Mouse (Mus musculus) MEL (cell line): ENCODE data around the gene Nlrp6. TPM values are rescaled to one million over a fixed set of nuclear protein-coding genes. Genes with fewer than 3 reads are reported as not detected.

Experiments used
- DNase-seq: peaks from one replicate; pipeline ENCODE4 v3.0.0; 2011; ENCODE audit warnings: low read depth, low spot score
- H3K27ac ChIP-seq: 2 replicates; pipeline ENCODE4 v1.5.1; 2012; ENCODE audit warnings: low read depth, mild to moderate bottlenecking, control low read depth, low read length, moderate library complexity; ENCODE audit not compliant: control insufficient read depth
- H3K27me3 ChIP-seq, 2 experiments: fragments of 150-350 bp in 1 of 2; sonication (generic) in 1 of 2; 2 replicates each; pipeline ENCODE4 v1.6.1; 2012; ENCODE audit warnings: low read length in 2 of 2, mild to moderate bottlenecking in 2 of 2, improper control_type of control experiment in 1 of 2, moderate library complexity in 1 of 2; ENCODE audit not compliant: insufficient read depth in 2 of 2, control insufficient read depth in 1 of 2
- H3K36me3 ChIP-seq, 2 experiments: 2 replicates each; pipeline ENCODE4 v1.6.1; 2012 to 2014; ENCODE audit warnings: low read length in 2 of 2, improper control_type of control experiment in 1 of 2, inconsistent platforms in 1 of 2, mild to moderate bottlenecking in 1 of 2; ENCODE audit not compliant: insufficient read depth in 2 of 2, control insufficient read depth in 1 of 2
- H3K4me1 ChIP-seq, 2 experiments: fragments of 150-350 bp in 1 of 2; sonication (generic) in 1 of 2; 2 replicates each; pipeline ENCODE4 v1.6.1; 2012; ENCODE audit warnings: low read length in 2 of 2, improper control_type of control experiment in 1 of 2, mild to moderate bottlenecking in 1 of 2; ENCODE audit not compliant: insufficient read depth in 2 of 2, control insufficient read depth in 1 of 2
- H3K4me3 ChIP-seq, 2 experiments: fragments of 150-350 bp in 1 of 2; sonication (generic) in 1 of 2; 2 replicates each; pipeline ENCODE4 v1.5.1; 2012; ENCODE audit warnings: low read depth in 2 of 2, low read length in 2 of 2, mild to moderate bottlenecking in 2 of 2, moderate library complexity in 2 of 2, control low read depth in 1 of 2, improper control_type of control experiment in 1 of 2; ENCODE audit not compliant: control insufficient read depth in 1 of 2, insufficient read depth in 1 of 2
- H3K79me2 ChIP-seq: 2 replicates; pipeline ENCODE4 v1.6.1; 2012; ENCODE audit warnings: mild to moderate bottlenecking, low read length, moderate library complexity; ENCODE audit not compliant: control insufficient read depth, poor library complexity, insufficient read depth
- H3K9ac ChIP-seq: 2 replicates; pipeline ENCODE4 v1.6.1; 2012; ENCODE audit warnings: low read depth, mild to moderate bottlenecking, control low read depth, low read length, moderate library complexity; ENCODE audit not compliant: control insufficient read depth, poor library complexity, severe bottlenecking
- H3K9me3 ChIP-seq: fragments of 150-350 bp; sonication (generic); replicated peaks from 2 replicates; pipeline ENCODE4 v1.6.1; 2012; ENCODE audit warnings: mild to moderate bottlenecking, low read length, improper control_type of control experiment, moderate library complexity; ENCODE audit not compliant: insufficient read depth
- BHLHE40 ChIP-seq: IDR thresholded peaks from 2 replicates; pipeline ENCODE4 v1.6.1; 2012; ENCODE audit warnings: low read depth, mild to moderate bottlenecking, inconsistent platforms, low read length, improper control_type of control experiment, borderline replicate concordance
- CHD2 ChIP-seq: IDR thresholded peaks from 2 replicates; pipeline ENCODE4 v1.6.1; 2011; ENCODE audit warnings: low read length, improper control_type of control experiment
- E2F4 ChIP-seq: IDR thresholded peaks from 2 replicates; pipeline ENCODE4 v1.6.1; 2011; ENCODE audit warnings: low read depth, low read length, improper control_type of control experiment, borderline replicate concordance
- ELF1 ChIP-seq: IDR thresholded peaks from 2 replicates; pipeline ENCODE4 v1.6.1; 2014; ENCODE audit warnings: low read depth, mild to moderate bottlenecking, inconsistent platforms, low read length, improper control_type of control experiment, moderate library complexity
- EP300 ChIP-seq, 2 experiments: IDR thresholded peaks; 2 replicates each; pipeline ENCODE4 v1.6.1; 2011; ENCODE audit warnings: improper control_type of control experiment in 2 of 2, low read length in 2 of 2, low read depth in 1 of 2, mild to moderate bottlenecking in 1 of 2
- ETS1 ChIP-seq: IDR thresholded peaks from 2 replicates; pipeline ENCODE4 v1.6.1; 2012; ENCODE audit warnings: low read depth, mild to moderate bottlenecking, inconsistent platforms, low read length, improper control_type of control experiment, moderate library complexity
- HCFC1 ChIP-seq: IDR thresholded peaks from 2 replicates; pipeline ENCODE4 v1.6.1; 2012; ENCODE audit warnings: low read depth, mild to moderate bottlenecking, inconsistent platforms, low read length, improper control_type of control experiment, moderate library complexity
- JUND ChIP-seq: IDR thresholded peaks from 2 replicates; pipeline ENCODE4 v1.6.1; 2011; ENCODE audit warnings: low read depth, mild to moderate bottlenecking, improper control_type of control experiment, low read length
- KAT2A ChIP-seq: conservative IDR thresholded peaks from 2 replicates; pipeline ENCODE4 v1.6.1; 2012; ENCODE audit warnings: low read depth, low read length, improper control_type of control experiment, inconsistent platforms
- MAX ChIP-seq: IDR thresholded peaks from 2 replicates; pipeline ENCODE4 v1.6.1; 2011; ENCODE audit warnings: low read length, improper control_type of control experiment
- MAZ ChIP-seq: IDR thresholded peaks from 2 replicates; pipeline ENCODE4 v1.6.1; 2012; ENCODE audit warnings: low read depth, mild to moderate bottlenecking, inconsistent platforms, low read length, improper control_type of control experiment
- MEF2A ChIP-seq: IDR thresholded peaks from 2 replicates; pipeline ENCODE4 v1.6.1; 2014; ENCODE audit warnings: low read depth, mild to moderate bottlenecking, inconsistent platforms, low read length, improper control_type of control experiment; ENCODE audit not compliant: poor library complexity, insufficient replicate concordance, severe bottlenecking; ENCODE audit errors: extremely low read depth
- MXI1 ChIP-seq: IDR thresholded peaks from 2 replicates; pipeline ENCODE4 v1.6.1; 2011; ENCODE audit warnings: mild to moderate bottlenecking, low read depth, low read length, improper control_type of control experiment
- MYC ChIP-seq: IDR thresholded peaks from 2 replicates; pipeline ENCODE4 v1.6.1; 2011; ENCODE audit warnings: low read depth, mild to moderate bottlenecking, low read length, improper control_type of control experiment, moderate library complexity
- NRF1 ChIP-seq: IDR thresholded peaks from 2 replicates; pipeline ENCODE4 v1.6.1; 2014; ENCODE audit warnings: low read depth, mild to moderate bottlenecking, inconsistent platforms, low read length, improper control_type of control experiment, moderate library complexity; ENCODE audit not compliant: poor library complexity, insufficient read depth, severe bottlenecking
- POLR2A ChIP-seq, 2 experiments: IDR thresholded peaks; 2 replicates each; pipeline ENCODE4 v1.6.1; 2011 to 2012; ENCODE audit warnings: low read length in 2 of 2, mild to moderate bottlenecking in 2 of 2, control low read depth in 1 of 2, improper control_type of control experiment in 1 of 2, low read depth in 1 of 2, moderate library complexity in 1 of 2; ENCODE audit not compliant: control insufficient read depth in 1 of 2, insufficient read depth in 1 of 2, poor library complexity in 1 of 2
- POLR2AphosphoS5 ChIP-seq: IDR thresholded peaks from 2 replicates; pipeline ENCODE4 v1.6.1; 2012; ENCODE audit warnings: low read depth, borderline replicate concordance, mild to moderate bottlenecking, inconsistent platforms, low read length, moderate library complexity, mixed read lengths
- RAD21 ChIP-seq: IDR thresholded peaks from 2 replicates; pipeline ENCODE4 v1.6.1; 2011; ENCODE audit warnings: mild to moderate bottlenecking, low read depth, low read length, improper control_type of control experiment
- RCOR1 ChIP-seq: IDR thresholded peaks from 2 replicates; pipeline ENCODE4 v1.6.1; 2012; ENCODE audit warnings: low read depth, mild to moderate bottlenecking, inconsistent platforms, low read length, improper control_type of control experiment
- SIN3A ChIP-seq: IDR thresholded peaks from 2 replicates; pipeline ENCODE4 v1.6.1; 2012; ENCODE audit warnings: low read length, improper control_type of control experiment, inconsistent platforms
- TAL1 ChIP-seq: IDR thresholded peaks from 2 replicates; pipeline ENCODE4 v1.6.1; 2012; ENCODE audit warnings: mild to moderate bottlenecking, inconsistent platforms, low read length, moderate library complexity, mixed read lengths
- USF1 ChIP-seq: IDR thresholded peaks from 2 replicates; pipeline ENCODE4 v1.6.1; 2014; ENCODE audit warnings: low read depth, mild to moderate bottlenecking, inconsistent platforms, low read length, improper control_type of control experiment, moderate library complexity
- USF2 ChIP-seq, 2 experiments: IDR thresholded peaks; 2 replicates each; pipeline ENCODE4 v1.6.1; 2011 to 2012; ENCODE audit warnings: improper control_type of control experiment in 2 of 2, low read length in 2 of 2, borderline replicate concordance in 1 of 2, inconsistent platforms in 1 of 2, low read depth in 1 of 2, mild to moderate bottlenecking in 1 of 2; ENCODE audit not compliant: insufficient read depth in 1 of 2
- ZMIZ1 ChIP-seq: IDR thresholded peaks from 2 replicates; pipeline ENCODE4 v1.6.1; 2012; ENCODE audit warnings: low read depth, mild to moderate bottlenecking, inconsistent platforms, low read length, improper control_type of control experiment, moderate library complexity
- ZNF384 ChIP-seq: IDR thresholded peaks from 2 replicates; pipeline ENCODE4 v1.6.1; 2012; ENCODE audit warnings: low read depth, mild to moderate bottlenecking, inconsistent platforms, low read length, improper control_type of control experiment
- polyA plus RNA-seq, 2 experiments: library from polyadenylated mRNA; stranded (reverse) in 1 of 2; unstranded in 1 of 2; fragments of >175 nt in 1 of 2; fragments of >200 nt in 1 of 2; gene quantifications; 2 replicates each; pipeline versions ENCODE4 v1.2.1 to v1.2.4; 2012; ENCODE audit warnings: low replicate concordance in 2 of 2, low read depth in 1 of 2; ENCODE audit not compliant: insufficient read length in 2 of 2, insufficient read depth in 1 of 2, missing spikeins in 1 of 2
- total RNA-seq: library from RNA; depleted of rRNA; stranded (reverse); fragments of 300-350 nt; gene quantifications from 2 replicates; pipeline ENCODE4 v1.2.3, GENCODE M21; 2012

Nlrp6 gene
- total and polyA plus RNA-seq, 3 experiments = not detected

GRCm38 (mm10) chr7:140953800-140954732, 33.4 kb downstream of the Nlrp6 start (continued):
- TF ChIP-seq ETS1 (peak; percentile 86), ZMIZ1 (no peak), NRF1 (no peak), KAT2A (no peak), MEF2A (0 out of 2 replicates have a peak, but pooled peaks have one; percentile 60), SIN3A (peak; percentile 88), TAL1 (no peak), ELF1 (peak; percentile 37; the same call in 1 of the 2 replicates), MXI1 (peak; percentile 76), MYC (no peak)

- H3K9ac ChIP-seq = peak overlapping the region; percentile 63
- H3K9me3 ChIP-seq = no peaks in the 10 kb centered on the region
- no peak for TF ChIP-seq BHLHE40
- no peak for TF ChIP-seq MYC
- TF ChIP-seq ELF1 = no peak
- no peak for TF ChIP-seq MAX
- no peak for TF ChIP-seq CHD2
- TF ChIP-seq MXI1 = no peak
- no peak for TF ChIP-seq SIN3A
- no peak for TF ChIP-seq EP300 (IDR thresholded peaks at IDR 0.05; ENCODE audit: low read depth in 1 of 2, low read length in 2 of 2)
- no peak for TF ChIP-seq KAT2A
- no peak for TF ChIP-seq MAZ
- no peak for TF ChIP-seq RCOR1
- no peaks in the 10 kb centered on the region for H3K27me3 ChIP-seq
- H3K27ac ChIP-seq = peak overlapping the region; percentile 22
- H3K4me3 ChIP-seq = peak overlapping the region; percentile 69 to 70
- peaks cover 29% of the 10 kb centered on the region for H3K79me2 ChIP-seq
- DNase-seq = no peak
- peaks cover 0 to 14% of the 10 kb centered on the region in 2 experiments; a peak in 2 of 4 replicates for H3K36me3 ChIP-seq
- H3K4me1 ChIP-seq = peaks cover 0 to 21% of the 10 kb centered on the region in 2 experiments; a peak in 3 of 4 replicates
These were observed 34.0 kb downstream of the Nlrp6 start for GRCm38 (mm10) chr7:140954733-140955071.

- Histone ChIP-seq H3K4me1 (peaks cover 0 to 21% of the 10 kb centered on the region in 2 experiments; a peak in 3 of 4 replicates), H3K79me2 (peaks cover 29% of the 10 kb centered on the region), H3K27ac (peak overlapping the region; percentile 58), H3K36me3 (peaks cover 0 to 14% of the 10 kb centered on the region in 2 experiments; a peak in 2 of 4 replicates), H3K4me3 (peak overlapping the region; percentile 69 to 70), H3K9ac (peak overlapping the region; percentile 63), H3K9me3 (no peaks in the 10 kb centered on the region), H3K27me3 (no peaks in the 10 kb centered on the region)
- peak; percentile 78 for DNase-seq
- TF ChIP-seq POLR2A (IDR thresholded peaks at IDR 0.05; ENCODE audit: control insufficient read depth in 1 of 2, insufficient read depth in 1 of 2, low read depth in 1 of 2, low read length in 2 of 2, poor library complexity in 1 of 2) (peak; percentile 29 to 59; a peak in 1 of 4 replicates), USF2 (IDR thresholded peaks at IDR 0.05; ENCODE audit: borderline replicate concordance in 1 of 2, insufficient read depth in 1 of 2, low read depth in 1 of 2, low read length in 2 of 2) (no peak), MAZ (no peak), RAD21 (no peak), E2F4 (no peak), POLR2AphosphoS5 (no peak), RCOR1 (no peak), EP300 (IDR thresholded peaks at IDR 0.05; ENCODE audit: low read depth in 1 of 2, low read length in 2 of 2) (no peak), MEF2A (no peak), SIN3A (peak; percentile 66), NRF1 (peak; percentile 69), MXI1 (peak; percentile 87), HCFC1 (no peak), MYC (peak; percentile 72; the same call in 1 of the 2 replicates), JUND (no peak), ZNF384 (no peak), KAT2A (no peak), USF1 (no peak)
These were observed 34.6 kb downstream of the Nlrp6 start for GRCm38 (mm10) chr7:140955342-140955741.
